Mouse (Mus musculus): ENCODE results near the gene Gfi1b. TPM values are rescaled to one million over a fixed set of nuclear protein-coding genes. Genes with fewer than 3 reads are reported as not detected.

The Gfi1b gene
- total and polyA plus RNA-seq, 3 experiments: 82.9 to 277 (median 194) TPM

DNA sequence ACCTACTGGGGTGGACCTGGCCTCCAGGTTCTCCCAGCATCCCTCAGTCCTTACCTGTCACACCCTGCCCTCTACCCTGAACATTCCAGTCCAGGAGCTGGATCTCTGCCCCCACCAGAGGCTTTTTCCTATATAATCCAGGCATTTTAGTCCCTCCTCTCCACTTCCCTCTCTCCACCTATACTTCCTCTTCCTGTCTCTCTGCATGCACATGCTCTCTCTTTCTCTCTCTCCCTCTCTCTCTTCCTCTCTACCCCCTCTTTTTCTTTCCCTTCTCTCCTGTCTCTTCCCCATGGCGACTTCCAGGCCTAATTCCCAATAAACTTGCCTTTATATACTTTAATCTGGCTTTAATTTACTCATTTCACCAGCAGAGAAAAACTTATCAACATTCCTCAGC lies 33.2 kb downstream of the Gfi1b start (continued):
- TF ChIP-seq BHLHE40 (IDR thresholded peaks at IDR 0.05; ENCODE audit: borderline replicate concordance, low read depth, low read length) (no peak), POLR2A (IDR thresholded peaks at IDR 0.05; ENCODE audit: control insufficient read depth in 1 of 2, insufficient read depth in 1 of 2, low read depth in 1 of 2, low read length in 2 of 2, poor library complexity in 1 of 2) (0 out of 4 replicates have a peak, but pooled peaks of 1 of the 2 experiments have one; percentile 31), USF1 (IDR thresholded peaks at IDR 0.05; ENCODE audit: low read depth, low read length) (no peak), MXI1 (IDR thresholded peaks at IDR 0.05; ENCODE audit: low read depth, low read length) (no peak), E2F4 (IDR thresholded peaks at IDR 0.05; ENCODE audit: borderline replicate concordance, low read depth, low read length) (no peak), TCF12 (IDR thresholded peaks at IDR 0.05; ENCODE audit: low read depth, low read length) (no peak), ELF1 (IDR thresholded peaks at IDR 0.05; ENCODE audit: low read depth, low read length) (peak; percentile 76), POLR2AphosphoS5 (IDR thresholded peaks at IDR 0.05; ENCODE audit: borderline replicate concordance, low read depth, low read length) (no peak), GATA1 (IDR thresholded peaks at IDR 0.05; ENCODE audit: low read depth, low read length) (no peak), ZNF384 (IDR thresholded peaks at IDR 0.05; ENCODE audit: low read depth, low read length) (no peak), MAX (IDR thresholded peaks at IDR 0.05; ENCODE audit: low read length) (peak; percentile 40; the same call in 1 of the 2 replicates), RAD21 (IDR thresholded peaks at IDR 0.05; ENCODE audit: low read depth, low read length) (no peak), TAL1 (IDR thresholded peaks at IDR 0.05; ENCODE audit: low read length) (no peak), MYC (IDR thresholded peaks at IDR 0.05; ENCODE audit: low read depth, low read length) (peak; percentile 81)

GRCm38 (mm10) chr2:28585730-28586129 lies 36.1 kb downstream of the Gfi1b start:
- DNase-seq (ENCODE audit: low read depth, low spot score): no peak
- Histone ChIP-seq H3K27me3 (ENCODE audit: control insufficient read depth in 1 of 2, insufficient read depth in 2 of 2, low read length in 2 of 2) (no peaks in the 10 kb centered on the region), H3K4me1 (ENCODE audit: control insufficient read depth in 1 of 2, insufficient read depth in 2 of 2, low read length in 2 of 2) (peaks cover 0 to 17% of the 10 kb centered on the region in 2 experiments; a peak in 2 of 4 replicates), H3K9ac (ENCODE audit: control insufficient read depth, low read depth, low read length, poor library complexity, severe bottlenecking) (no peak overlapping the region), H3K9me3 (replicated peaks; ENCODE audit: insufficient read depth, low read length) (no peaks in the 10 kb centered on the region), H3K4me3 (ENCODE audit: control insufficient read depth in 1 of 2, insufficient read depth in 1 of 2, low read depth in 2 of 2, low read length in 2 of 2) (no peak overlapping the region), H3K79me2 (ENCODE audit: control insufficient read depth, insufficient read depth, low read length, poor library complexity) (peaks cover 4% of the 10 kb centered on the region), H3K36me3 (ENCODE audit: control insufficient read depth in 1 of 2, insufficient read depth in 2 of 2, low read length in 2 of 2) (peaks cover 0 to 14% of the 10 kb centered on the region in 2 experiments; a peak in 3 of 4 replicates), H3K27ac (ENCODE audit: control insufficient read depth, low read depth, low read length) (no peak overlapping the region)
- TF ChIP-seq BHLHE40 (IDR thresholded peaks at IDR 0.05; ENCODE audit: borderline replicate concordance, low read depth, low read length) (no peak), CHD1 (IDR thresholded peaks at IDR 0.05; ENCODE audit: low read depth, low read length) (no peak), HCFC1 (IDR thresholded peaks at IDR 0.05; ENCODE audit: low read depth, low read length) (no peak), MAX (IDR thresholded peaks at IDR 0.05; ENCODE audit: low read length) (no peak), TAL1 (IDR thresholded peaks at IDR 0.05; ENCODE audit: low read length) (no peak)

DNA sequence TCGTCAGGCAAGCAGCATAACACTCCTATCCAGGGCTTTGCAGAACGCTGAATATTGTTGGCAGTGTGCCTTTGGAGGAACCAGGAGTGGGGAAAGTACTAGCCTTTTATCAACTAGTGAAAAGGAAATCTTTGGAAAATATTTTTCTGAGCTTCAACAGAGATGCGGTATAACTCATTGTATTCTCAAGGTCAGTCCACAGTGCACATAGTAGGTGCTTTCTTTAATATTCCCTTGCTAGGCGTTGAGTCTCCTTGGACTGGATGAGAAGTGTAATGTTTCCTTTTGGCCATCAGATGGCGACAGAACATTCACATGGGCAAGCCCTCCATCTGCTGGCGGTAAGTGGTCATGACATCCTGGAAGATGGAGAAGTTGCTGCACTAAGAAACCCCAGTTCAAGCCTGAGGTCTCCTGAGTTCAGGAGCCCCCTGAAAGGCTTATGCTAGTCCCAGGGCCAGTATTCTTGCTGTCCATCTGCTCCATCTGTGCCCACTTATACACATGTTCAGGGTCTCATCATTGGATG lies 36.7 kb downstream of the Gfi1b start:
- H3K4me1 ChIP-seq (ENCODE audit: control insufficient read depth in 1 of 2, insufficient read depth in 2 of 2, low read length in 2 of 2): peaks cover 0 to 17% of the 10 kb centered on the region in 2 experiments; a peak in 2 of 4 replicates
- DNase-seq (ENCODE audit: low read depth, low spot score): peak; percentile 94
- H3K9me3 ChIP-seq (replicated peaks; ENCODE audit: insufficient read depth, low read length): no peaks in the 10 kb centered on the region
- H3K27ac ChIP-seq (ENCODE audit: control insufficient read depth, low read depth, low read length): no peak overlapping the region
- peaks cover 5% of the 10 kb centered on the region for H3K79me2 ChIP-seq (ENCODE audit: control insufficient read depth, insufficient read depth, low read length, poor library complexity)
- H3K9ac ChIP-seq (ENCODE audit: control insufficient read depth, low read depth, low read length, poor library complexity, severe bottlenecking): no peak overlapping the region
- H3K4me3 ChIP-seq (ENCODE audit: control insufficient read depth in 1 of 2, insufficient read depth in 1 of 2, low read depth in 2 of 2, low read length in 2 of 2): no peak overlapping the region
- peaks cover 0 to 14% of the 10 kb centered on the region in 2 experiments; a peak in 3 of 4 replicates for H3K36me3 ChIP-seq (ENCODE audit: control insufficient read depth in 1 of 2, insufficient read depth in 2 of 2, low read length in 2 of 2)
- no peaks in the 10 kb centered on the region for H3K27me3 ChIP-seq (ENCODE audit: control insufficient read depth in 1 of 2, insufficient read depth in 2 of 2, low read length in 2 of 2)
- TF ChIP-seq TAL1 (IDR thresholded peaks at IDR 0.05; ENCODE audit: low read length) (no peak), CHD1 (IDR thresholded peaks at IDR 0.05; ENCODE audit: low read depth, low read length) (no peak; the same call in 1 of the 2 replicates), USF1 (IDR thresholded peaks at IDR 0.05; ENCODE audit: low read depth, low read length) (no peak), TBP (IDR thresholded peaks at IDR 0.05; ENCODE audit: low read depth, low read length) (peak; percentile 61; the same call in 1 of the 2 replicates), NELFE (IDR thresholded peaks at IDR 0.05; ENCODE audit: low read depth, low read length) (no peak), CTCF (IDR thresholded peaks at IDR 0.05 in 2 of 3, conservative IDR thresholded peaks at IDR 0.05 in 1 of 3; ENCODE audit: control insufficient read depth in 1 of 3, insufficient read depth in 1 of 3, low read depth in 2 of 3, low read length in 3 of 3, poor library complexity in 1 of 3, severe bottlenecking in 1 of 3) (peak; percentile 99 to 100 (median 100); a peak in 5 of 6 replicates), RAD21 (IDR thresholded peaks at IDR 0.05; ENCODE audit: low read depth, low read length) (peak; percentile 67), RCOR1 (IDR thresholded peaks at IDR 0.05; ENCODE audit: low read depth, low read length) (0 out of 2 replicates have a peak, but pooled peaks have one; percentile 26), MEF2A (IDR thresholded peaks at IDR 0.05; ENCODE audit: extremely low read depth, insufficient replicate concordance, low read depth, low read length, poor library complexity, severe bottlenecking) (no peak), GATA1 (IDR thresholded peaks at IDR 0.05; ENCODE audit: low read depth, low read length) (no peak), SMC3 (IDR thresholded peaks at IDR 0.05; ENCODE audit: low read depth, low read length) (peak; percentile 98), CHD2 (IDR thresholded peaks at IDR 0.05; ENCODE audit: low read length) (no peak), ZKSCAN1 (IDR thresholded peaks at IDR 0.05; ENCODE audit: low read depth, low read length) (peak; percentile 100), SIN3A (IDR thresholded peaks at IDR 0.05; ENCODE audit: low read length) (peak; percentile 54; the same call in 1 of the 2 replicates), MXI1 (IDR thresholded peaks at IDR 0.05; ENCODE audit: low read depth, low read length) (no peak), MYC (IDR thresholded peaks at IDR 0.05; ENCODE audit: low read depth, low read length) (peak; percentile 82), NRF1 (IDR thresholded peaks at IDR 0.05; ENCODE audit: insufficient read depth, low read depth, low read length, poor library complexity, severe bottlenecking) (no peak), ZC3H11A (IDR thresholded peaks at IDR 0.05; ENCODE audit: low read depth, low read length) (peak; percentile 59; the same call in 1 of the 2 replicates), BHLHE40 (IDR thresholded peaks at IDR 0.05; ENCODE audit: borderline replicate concordance, low read depth, low read length) (no peak)

All from MEL (cell line).